25 mouse cellular contexts compared by ENCODE assay signal in genomic region chr16:76293176-76293575, GRCm38 (mm10).
DNase-seq lines count a peak whose midpoint lies in the region; ATAC-seq and TF ChIP-seq lines count a peak whose summit lies in the region.
"Had no signal": no experiment of that assay in that cellular context is flagged by ENCODE, and none has a peak within 500 bp of the region (broad histone marks: within the 10 kb centered on the region; RNA-seq: fewer than 3 reads in every experiment).

No protein-coding gene starts in this region.

- H3K36me3 ChIP-seq in heart, embryonic 14.5 days (ENCODE audit: control insufficient read depth, insufficient read depth, low read length), result peaks cover 51% of the 10 kb centered on the region
- no peaks in the 10 kb centered on the region for H3K36me3 ChIP-seq in testis, adult 2 months (ENCODE audit: control insufficient read depth, insufficient read depth, low read length)
- peaks cover 65% of the 10 kb centered on the region for H3K36me3 ChIP-seq in liver, embryonic 12.5 days

- H3K4me3 ChIP-seq in heart, embryonic 14.5 days (ENCODE audit: control insufficient read depth in 1 of 2, insufficient read depth in 1 of 2, low read depth in 1 of 2, low read length in 2 of 2), result no peak overlapping the region
- peak overlapping the region; percentile 82 for H3K4me3 ChIP-seq in testis, adult 2 months (ENCODE audit: control insufficient read depth, low read depth, low read length)
- peak overlapping the region; percentile 26; the same call in 1 of the 2 replicates for H3K4me3 ChIP-seq in liver, embryonic 12.5 days
- H3K4me3 ChIP-seq: forebrain, embryonic 15.5 days; layer of hippocampus, adult 2 months; left cerebral cortex, adult 2 months; limb, embryonic 13.5 days; midbrain, embryonic 13.5 days had no signal

- H3K27ac ChIP-seq in heart, embryonic 14.5 days (replicated peaks in 1 of 2; ENCODE audit: control insufficient read depth in 1 of 2, insufficient read depth in 1 of 2, low read depth in 2 of 2, low read length in 2 of 2), result no peak overlapping the region
- no peak overlapping the region for H3K27ac ChIP-seq in testis, adult 2 months (ENCODE audit: control insufficient read depth, insufficient read depth, low read depth, low read length)
- peak overlapping the region; percentile 90 for H3K27ac ChIP-seq in liver, embryonic 12.5 days
- H3K27ac ChIP-seq: forebrain, embryonic 15.5 days; hindbrain, embryonic 14.5 days; layer of hippocampus, adult 2 months; left cerebral cortex, adult 2 months; limb, embryonic 13.5 days; midbrain, embryonic 13.5 days; stomach, postnatal 0 days had no signal

- peak overlapping the region; percentile 9; the same call in 1 of the 2 replicates for H3K4me2 ChIP-seq in heart, embryonic 14.5 days (ENCODE audit: low read length)
- H3K4me2 ChIP-seq in liver, embryonic 12.5 days, result peak overlapping the region; percentile 62
- H3K4me2 ChIP-seq: forebrain, embryonic 15.5 days; hindbrain, embryonic 14.5 days; limb, embryonic 13.5 days; midbrain, embryonic 13.5 days had no signal

- no peaks in the 10 kb centered on the region for H3K9me3 ChIP-seq in heart, embryonic 14.5 days (ENCODE audit: control insufficient read depth, low read length)
- H3K9me3 ChIP-seq in liver, embryonic 12.5 days (replicated peaks), result no peaks in the 10 kb centered on the region
- H3K9me3 ChIP-seq: forebrain, embryonic 15.5 days; limb, embryonic 13.5 days; midbrain, embryonic 13.5 days had no signal

- no peaks in the 10 kb centered on the region for H3K27me3 ChIP-seq in heart, embryonic 14.5 days (ENCODE audit: control insufficient read depth, insufficient read depth, low read length)
- no peaks in the 10 kb centered on the region for H3K27me3 ChIP-seq in testis, adult 2 months (ENCODE audit: control insufficient read depth, insufficient read depth, low read length)
- H3K27me3 ChIP-seq in liver, embryonic 12.5 days (replicated peaks), result no peaks in the 10 kb centered on the region
- H3K27me3 ChIP-seq: forebrain, embryonic 15.5 days; limb, embryonic 13.5 days; megakaryocyte, embryonic 14.5 days; midbrain, embryonic 13.5 days had no signal

- no peak for DNase-seq in heart, adult 9 months (ENCODE audit: low spot score in 2 of 2)
- DNase-seq in testis, postnatal 10 days (ENCODE audit: low spot score), result no peak
- DNase-seq in ovary, postnatal 10 days (ENCODE audit: low spot score), result no peak
- no peak for DNase-seq in spleen, postnatal 36 days (ENCODE audit: low spot score in 2 of 2)
- DNase-seq: B cell, adult 2 months; cerebellum, adult 11 months; cerebellum, adult 9-10 months; cerebellum, postnatal 36 days; gastrocnemius, postnatal 25 days; kidney, adult 2 months; lung, postnatal 4 days; right cerebral cortex, postnatal 25 days; spleen, adult 18-20 months; thymus, postnatal 4 days had no signal

- no peak for ATAC-seq in heart, embryonic 14.5 days (ENCODE audit: insufficient number of reproducible peaks, insufficient read depth, low FRiP score, low read depth)
- no peak for ATAC-seq in liver, embryonic 12.5 days
- ATAC-seq: forebrain, embryonic 15.5 days; midbrain, embryonic 13.5 days had no signal

- H3K9ac ChIP-seq in heart, embryonic 14.5 days (ENCODE audit: low read length), result no peak overlapping the region
- H3K9ac ChIP-seq in liver, embryonic 12.5 days, result peak overlapping the region; percentile 44; the same call in 1 of the 2 replicates
- H3K9ac ChIP-seq: forebrain, embryonic 15.5 days; hindbrain, embryonic 14.5 days; limb, embryonic 13.5 days; midbrain, embryonic 13.5 days had no signal

- peaks cover 18 to 26% of the 10 kb centered on the region in 2 experiments for H3K4me1 ChIP-seq in heart, embryonic 14.5 days (ENCODE audit: control insufficient read depth in 2 of 2, insufficient read depth in 2 of 2, low read length in 2 of 2)
- peaks cover 23% of the 10 kb centered on the region for H3K4me1 ChIP-seq in testis, adult 2 months (ENCODE audit: control insufficient read depth, insufficient read depth, low read length)
- peaks cover 38% of the 10 kb centered on the region for H3K4me1 ChIP-seq in liver, embryonic 12.5 days
- H3K4me1 ChIP-seq: forebrain, embryonic 15.5 days; limb, embryonic 13.5 days had no signal

- no peak for TF ChIP-seq POLR2A in testis, adult 2 months (IDR thresholded peaks at IDR 0.05; ENCODE audit: control insufficient read depth, low read depth, low read length)

- TF ChIP-seq CTCF in testis, adult 2 months (IDR thresholded peaks at IDR 0.05; ENCODE audit: control insufficient read depth, insufficient read depth, insufficient replicate concordance, low read depth, low read length), result no peak

- WGBS in heart, embryonic 14.5 days, result 93% methylated on average over 21 of the region's 21 CpGs
- WGBS in liver, embryonic 12.5 days (ENCODE audit: insufficient replicate concordance), result 92% methylated on average over 21 of the region's 21 CpGs

Comparison
In these comparisons a context has a peak if more than half of its experiments do, and no peak if none do; other contexts are left out.
1. H3K4me3 ChIP-seq: peak in testis, adult 2 months (single experiment) and liver, embryonic 12.5 days (single experiment); none in heart, embryonic 14.5 days (0 of 2).